Mouse (Mus musculus) heart, adult 9 months (tissue): Measurements from ENCODE around the gene Zbtb4.

Experiments
- DNase-seq, 2 experiments: peaks; one replicate each; pipeline ENCODE4 v3.0.0; 2022; ENCODE audit warnings: low spot score in 2 of 2

Zbtb4 gene

DNA sequence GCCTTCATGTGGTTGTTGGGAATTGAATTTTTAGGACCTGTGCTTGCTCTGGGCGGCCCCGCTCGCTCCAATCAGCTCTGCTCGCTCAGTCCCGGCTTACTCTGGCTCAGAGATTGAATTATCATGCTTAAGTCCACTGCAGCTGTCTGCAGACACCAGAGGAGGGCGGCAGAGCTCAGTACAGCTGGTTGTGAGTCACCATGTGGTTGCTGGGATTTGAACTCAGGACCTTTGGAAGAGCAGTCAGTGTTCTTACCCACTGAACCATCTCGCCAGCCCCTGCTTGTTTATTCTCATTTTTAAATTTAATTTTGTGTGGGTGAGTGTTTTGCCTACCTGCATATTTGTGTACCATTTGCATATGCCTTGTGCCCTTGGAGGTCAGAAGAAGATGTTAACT lies 2.2 kb upstream of the Zbtb4 start:
- no peak for DNase-seq

DNA sequence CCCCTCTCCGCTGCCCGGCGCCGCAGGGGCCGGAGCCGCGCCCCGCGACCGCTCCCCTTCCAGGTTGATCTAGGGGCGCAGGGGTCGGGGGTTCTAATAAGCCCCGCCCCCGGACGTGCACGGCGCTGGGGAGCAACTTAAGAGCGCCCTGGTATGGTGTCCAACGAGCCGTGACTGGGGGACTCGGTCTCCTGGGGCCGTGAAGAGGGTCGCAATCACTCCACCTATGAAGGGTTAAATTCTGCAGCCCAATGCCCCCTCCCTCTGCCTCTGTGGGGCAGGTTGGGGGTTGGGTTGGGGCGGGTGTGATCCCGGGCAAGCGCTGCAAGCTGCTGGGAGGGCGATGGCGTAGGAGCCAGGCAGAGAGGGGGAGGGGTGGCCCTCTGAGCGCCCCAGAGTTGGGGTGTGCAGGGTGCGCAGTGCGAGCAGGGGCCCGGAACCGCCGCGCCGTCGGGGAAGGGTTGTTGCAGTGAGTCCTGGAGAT lies 456 bp downstream of the Zbtb4 start:
- peak; percentile 76 to 77 for DNase-seq

DNA sequence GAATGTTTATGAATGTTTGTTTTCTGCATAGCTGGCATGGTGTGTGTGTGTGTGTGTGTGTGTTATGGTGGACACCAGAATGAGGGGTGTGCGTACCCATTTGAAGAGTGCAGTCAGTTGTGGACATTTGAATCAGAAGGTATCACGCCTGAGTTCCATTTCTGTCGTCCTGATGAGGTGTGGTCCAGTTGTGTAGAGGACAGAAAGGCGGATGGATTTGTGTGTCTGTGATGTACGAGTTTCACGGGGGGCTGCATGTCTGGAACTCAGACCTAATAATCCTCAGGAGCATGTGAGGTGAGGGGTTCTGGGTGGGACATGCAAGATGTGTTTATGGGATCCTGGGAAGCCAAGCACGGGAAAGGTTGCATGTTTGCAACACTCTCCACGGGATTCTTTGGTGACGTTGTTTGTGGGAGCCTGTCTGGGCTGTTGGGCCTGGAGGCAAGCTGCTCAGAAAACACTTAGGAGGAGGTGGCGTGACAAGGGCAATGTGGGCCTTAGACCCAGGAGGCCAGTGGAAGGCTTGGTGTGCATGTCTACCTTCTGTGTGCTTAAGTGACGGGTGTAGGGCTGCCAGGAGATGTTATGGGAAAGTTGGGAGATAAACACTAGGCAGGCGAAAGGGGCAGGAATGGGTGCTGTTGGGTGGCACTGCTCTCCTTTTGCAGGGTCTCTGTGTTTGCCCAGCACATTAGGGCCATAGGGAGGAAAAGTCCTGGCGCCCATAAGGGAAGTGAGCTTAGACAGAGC lies 1.3 kb downstream of the Zbtb4 start:
- DNase-seq = no peak

DNA sequence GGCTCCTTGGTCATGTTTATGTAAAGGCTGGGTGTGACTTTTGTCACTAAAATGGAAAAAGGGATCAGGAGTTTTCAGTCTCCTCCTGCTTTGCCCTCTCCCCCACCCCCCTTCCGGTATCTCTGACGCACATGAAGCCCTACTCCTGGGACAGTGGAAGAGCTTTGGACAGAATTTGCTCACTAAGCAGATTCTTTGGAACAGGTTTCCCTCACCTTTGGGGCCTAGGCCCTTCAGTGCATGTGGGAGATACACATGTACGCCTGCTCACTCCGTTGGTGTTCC lies 1.9 kb downstream of the Zbtb4 start:
- DNase-seq = peak; percentile 33 to 45

DNA sequence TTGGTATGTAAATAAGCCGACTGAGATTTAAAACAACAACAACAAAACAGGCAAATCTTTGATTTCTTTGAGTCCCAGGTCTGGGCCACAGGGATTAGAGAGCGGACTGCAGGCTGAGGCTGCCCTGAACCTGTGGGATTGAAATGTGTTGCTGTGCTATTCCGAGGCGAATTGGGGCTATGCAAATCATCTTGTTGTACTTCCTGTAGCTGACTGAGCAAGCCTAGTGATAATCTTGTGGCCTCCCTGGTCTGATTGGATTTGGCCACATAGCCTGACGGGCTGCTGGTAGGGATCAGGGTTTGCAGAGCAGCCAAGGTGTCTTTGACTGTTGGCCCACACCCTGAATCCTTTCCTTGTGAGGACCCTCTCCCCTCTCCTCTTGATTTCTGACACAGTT lies 9.2 kb downstream of the Zbtb4 start:
- DNase-seq = no peak

DNA sequence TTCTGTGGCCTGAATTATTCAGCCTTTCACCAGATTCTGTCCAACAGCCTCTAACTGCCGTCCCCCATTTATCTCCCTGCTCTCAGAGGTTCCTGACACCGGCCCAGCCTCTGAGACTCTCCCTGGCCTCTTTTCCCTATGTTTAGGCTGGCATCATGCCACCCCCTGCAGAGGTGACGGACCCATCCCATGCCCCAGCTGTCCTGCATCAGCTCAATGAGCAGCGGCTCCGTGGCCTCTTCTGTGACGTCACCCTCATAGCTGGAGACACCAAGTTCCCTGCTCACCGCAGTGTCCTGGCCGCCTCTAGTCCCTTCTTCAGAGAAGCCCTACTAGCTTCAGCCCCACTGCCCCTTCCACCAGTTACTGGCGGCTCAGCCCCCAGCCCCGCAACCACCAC lies 10.0 kb downstream of the Zbtb4 start:
- no peak for DNase-seq

DNA sequence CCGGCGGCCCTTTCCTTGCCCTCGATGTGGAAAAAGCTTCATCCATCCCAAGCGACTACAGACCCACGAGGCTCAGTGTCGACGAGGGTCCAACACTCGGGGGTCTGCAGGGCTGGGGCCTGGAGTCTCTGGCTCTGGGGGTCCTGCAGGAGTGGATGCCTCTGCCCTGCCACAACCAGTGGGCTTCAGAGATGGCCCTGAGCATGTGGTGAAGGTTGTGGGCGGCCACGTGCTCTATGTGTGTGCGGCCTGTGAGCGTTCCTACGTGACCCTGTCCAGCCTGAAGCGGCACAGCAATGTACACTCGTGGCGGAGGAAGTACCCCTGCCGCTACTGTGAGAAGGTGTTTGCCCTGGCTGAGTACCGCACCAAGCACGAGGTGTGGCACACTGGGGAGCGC lies 10.8 kb downstream of the Zbtb4 start:
- DNase-seq = no peak

DNA sequence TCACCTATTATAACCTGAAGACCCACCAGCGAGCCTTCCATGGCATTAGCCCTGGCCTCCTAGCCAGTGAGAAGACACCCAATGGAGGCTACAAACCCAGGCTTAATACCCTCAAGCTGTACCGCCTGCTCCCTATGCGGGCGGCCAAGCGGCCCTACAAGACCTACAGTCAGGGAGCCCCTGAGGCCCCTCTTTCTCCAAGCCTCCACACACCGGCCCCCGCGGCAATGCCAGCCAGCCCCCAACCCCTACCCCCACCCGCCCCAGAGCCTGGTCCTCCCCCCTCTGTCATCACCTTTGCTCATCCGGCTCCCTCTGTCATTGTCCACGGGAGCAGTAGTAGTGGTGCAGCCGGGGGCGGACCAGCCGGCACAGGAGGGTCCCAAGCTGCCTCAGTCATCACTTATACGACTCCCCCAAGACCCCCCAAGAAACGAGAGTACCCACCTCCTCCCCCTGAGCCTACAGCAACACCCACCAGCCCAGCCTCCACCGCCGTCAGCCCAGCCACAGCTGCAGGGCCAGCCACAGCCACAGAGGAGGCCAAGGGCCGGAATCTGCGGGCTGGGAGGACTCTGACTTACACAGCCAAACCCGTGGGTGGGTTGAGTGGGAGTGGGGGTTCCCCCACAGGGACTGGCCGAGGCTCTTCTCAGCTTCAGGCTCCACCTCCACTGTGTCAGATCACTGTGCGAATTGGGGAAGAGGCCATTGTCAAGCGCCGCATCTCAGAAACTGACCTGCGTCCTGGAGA lies 12.0 kb downstream of the Zbtb4 start:
- no peak for DNase-seq

DNA sequence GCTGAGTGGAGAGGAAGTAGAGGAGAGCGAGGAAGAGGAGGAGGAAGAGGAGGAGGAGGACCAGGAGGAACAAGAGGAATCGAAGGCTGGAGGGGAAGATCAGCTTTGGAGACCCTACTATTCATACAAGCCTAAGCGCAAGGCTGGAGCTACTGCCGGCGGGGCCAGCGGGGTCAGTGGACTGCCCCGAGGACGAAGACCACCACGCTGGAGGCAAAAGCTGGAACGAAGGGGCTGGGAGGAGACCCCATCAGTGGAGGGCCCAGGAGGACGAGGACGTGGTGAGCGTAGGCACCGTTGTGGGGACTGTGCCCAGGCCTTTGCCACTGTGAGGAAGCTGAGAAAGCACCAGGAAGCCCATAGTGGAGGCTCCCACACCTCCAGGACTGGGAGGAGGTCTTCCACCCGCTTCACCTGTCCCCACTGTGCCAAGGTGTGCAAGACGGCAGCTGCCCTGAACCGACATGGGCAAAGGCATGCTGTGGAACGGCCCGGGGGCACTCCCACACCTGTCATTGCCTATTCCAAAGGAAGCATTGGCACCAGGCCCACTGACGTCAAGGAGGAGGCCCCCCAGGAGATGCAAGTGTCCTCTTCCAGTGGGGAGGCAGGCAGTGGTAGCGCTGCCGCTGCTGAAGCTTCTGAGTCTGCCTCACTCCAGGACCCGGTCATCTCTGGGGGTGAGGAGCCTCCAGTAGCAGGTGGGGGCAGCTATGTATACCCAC lies 12.7 kb downstream of the Zbtb4 start:
- DNase-seq = no peak

DNA sequence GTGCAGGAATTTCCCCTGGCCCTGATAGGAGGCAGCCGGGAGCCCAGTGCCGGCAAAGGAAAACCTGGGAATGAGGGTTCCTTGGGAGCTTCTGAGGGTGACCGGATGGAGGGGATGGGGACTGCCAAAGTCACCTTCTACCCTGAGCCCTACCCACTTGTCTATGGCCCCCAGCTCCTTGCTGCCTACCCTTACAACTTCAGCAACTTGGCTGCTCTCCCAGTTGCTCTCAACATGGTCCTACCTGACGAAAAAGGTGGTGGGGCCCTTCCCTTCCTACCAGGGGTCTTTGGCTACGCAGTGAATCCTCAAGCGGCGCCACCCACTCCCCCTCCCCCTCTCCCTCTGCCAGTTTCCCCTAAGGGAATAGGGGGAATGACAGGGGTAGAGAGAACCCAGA lies 13.3 kb downstream of the Zbtb4 start:
- DNase-seq = no peak

DNA sequence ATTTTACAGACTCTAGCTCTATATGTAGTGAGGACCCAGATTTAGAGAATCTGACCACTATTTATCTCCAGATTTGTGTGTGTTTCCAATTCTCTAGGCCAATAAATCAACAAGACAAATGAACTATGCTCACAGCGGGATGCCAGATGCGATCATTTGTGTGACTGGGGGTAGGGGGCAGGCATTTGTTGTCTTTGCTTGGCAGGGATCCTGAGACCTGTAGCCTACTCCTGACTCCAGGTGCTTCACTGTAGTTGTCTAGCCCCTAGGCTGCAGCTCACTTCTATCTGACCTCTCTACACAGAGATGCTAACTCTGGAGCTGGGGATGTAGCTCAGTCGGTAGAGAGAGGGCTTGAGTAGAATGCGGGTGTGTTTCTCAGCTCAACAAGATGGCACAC lies 16.1 kb downstream of the Zbtb4 start:
- DNase-seq = no peak

DNA sequence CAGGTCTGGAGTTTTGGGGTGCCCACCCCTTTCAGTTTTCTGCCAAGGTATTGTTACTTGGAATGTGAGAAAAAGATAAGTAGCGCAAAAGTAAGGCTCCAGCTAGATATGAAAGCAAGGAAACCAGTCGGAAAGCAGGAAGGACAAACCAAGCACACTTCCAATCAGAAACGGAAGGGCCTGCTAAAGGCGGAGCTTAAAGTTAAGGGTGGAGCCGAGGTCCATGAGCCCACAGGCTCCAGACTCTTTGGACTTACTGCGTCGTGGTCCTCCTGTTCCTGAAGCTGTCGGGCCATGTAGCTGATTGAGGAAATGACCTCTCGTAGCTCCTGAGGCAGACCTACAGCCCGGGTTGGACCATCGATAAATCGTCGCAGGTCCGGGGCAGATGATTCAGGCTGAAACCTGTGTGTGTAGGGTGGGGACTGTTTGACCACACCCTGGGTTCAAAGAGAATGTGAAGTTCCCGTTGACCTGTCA lies 19.1 kb downstream of the Zbtb4 start:
- peak; percentile 74 to 80 for DNase-seq

DNA sequence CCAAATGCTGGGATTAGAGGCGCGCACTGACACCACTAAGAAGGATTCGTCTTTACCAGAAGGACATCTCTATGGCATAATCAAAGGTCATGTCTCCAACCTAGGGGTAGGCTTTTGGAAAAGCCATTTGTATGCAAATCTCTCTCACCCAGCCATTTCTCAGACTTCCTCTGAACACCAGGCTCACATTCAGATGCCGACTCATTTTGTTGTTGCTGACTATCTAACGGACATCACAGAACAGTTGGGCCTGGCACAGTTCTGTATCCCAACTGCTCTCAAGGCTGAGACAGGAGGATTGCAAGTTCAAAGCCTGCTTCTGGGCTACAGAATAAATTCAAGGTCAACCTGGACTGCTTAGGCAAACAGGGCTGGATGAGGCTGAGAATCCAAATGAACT lies 21.6 kb downstream of the Zbtb4 start:
- DNase-seq = no peak

DNA sequence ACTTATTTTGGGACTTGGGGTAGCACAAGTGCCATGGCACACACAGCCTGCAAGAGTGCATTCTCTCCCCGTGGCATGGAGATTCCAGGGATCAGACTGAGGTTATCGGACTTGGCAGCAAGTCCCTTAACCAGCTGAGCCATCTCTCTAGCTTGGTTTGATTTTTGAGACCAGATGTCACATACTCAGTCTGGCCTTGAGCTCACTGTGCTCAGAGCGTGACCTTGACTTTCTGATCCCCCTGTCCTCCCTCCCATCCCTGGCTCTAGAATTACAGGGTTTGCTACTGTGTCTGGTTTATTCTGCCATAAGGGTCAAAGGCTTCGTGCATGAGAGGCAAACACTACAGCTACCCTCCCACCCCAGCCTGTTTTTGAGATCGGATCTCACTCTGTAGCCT lies 23.7 kb downstream of the Zbtb4 start:
- DNase-seq = no peak

DNA sequence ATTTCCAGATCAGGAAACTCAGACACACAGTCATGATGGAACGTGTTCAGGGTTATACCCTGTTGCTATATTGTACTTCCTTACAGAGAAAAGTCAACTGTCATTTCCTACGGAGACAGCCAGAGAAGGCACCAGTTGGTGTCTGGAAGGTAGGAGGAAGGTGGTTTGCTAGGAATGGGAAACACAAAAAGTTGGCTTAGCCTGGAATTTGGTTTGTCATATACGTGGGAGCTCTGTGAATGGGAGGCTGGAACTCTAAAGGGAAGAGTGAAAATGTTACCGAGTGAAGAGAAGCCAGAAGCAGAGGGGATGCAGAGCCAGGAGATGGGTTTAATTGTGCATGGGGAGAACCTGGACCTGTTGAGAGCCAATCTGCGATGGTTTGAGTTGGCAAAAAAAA lies 25.7 kb downstream of the Zbtb4 start:
- DNase-seq = no peak

DNA sequence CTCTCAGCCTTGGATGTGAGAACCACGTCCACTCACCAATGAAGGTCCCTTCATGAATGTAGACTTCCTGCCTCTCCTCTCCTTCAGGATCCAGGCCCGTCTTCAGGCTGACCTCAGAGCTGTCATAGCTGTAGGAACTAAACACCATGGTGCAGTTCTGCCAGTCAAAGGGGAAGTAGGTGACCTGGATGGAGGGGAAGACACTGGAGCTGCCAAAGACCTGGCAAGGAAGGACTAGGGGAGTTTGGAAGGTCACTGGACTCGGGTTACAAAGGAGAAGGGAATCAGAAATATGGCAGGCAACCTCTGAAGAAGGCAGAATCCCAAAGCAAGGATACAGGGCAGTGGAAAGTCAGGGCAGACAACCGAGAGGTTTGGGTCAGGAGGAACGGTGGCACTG lies 27.7 kb downstream of the Zbtb4 start:
- no peak for DNase-seq

DNA sequence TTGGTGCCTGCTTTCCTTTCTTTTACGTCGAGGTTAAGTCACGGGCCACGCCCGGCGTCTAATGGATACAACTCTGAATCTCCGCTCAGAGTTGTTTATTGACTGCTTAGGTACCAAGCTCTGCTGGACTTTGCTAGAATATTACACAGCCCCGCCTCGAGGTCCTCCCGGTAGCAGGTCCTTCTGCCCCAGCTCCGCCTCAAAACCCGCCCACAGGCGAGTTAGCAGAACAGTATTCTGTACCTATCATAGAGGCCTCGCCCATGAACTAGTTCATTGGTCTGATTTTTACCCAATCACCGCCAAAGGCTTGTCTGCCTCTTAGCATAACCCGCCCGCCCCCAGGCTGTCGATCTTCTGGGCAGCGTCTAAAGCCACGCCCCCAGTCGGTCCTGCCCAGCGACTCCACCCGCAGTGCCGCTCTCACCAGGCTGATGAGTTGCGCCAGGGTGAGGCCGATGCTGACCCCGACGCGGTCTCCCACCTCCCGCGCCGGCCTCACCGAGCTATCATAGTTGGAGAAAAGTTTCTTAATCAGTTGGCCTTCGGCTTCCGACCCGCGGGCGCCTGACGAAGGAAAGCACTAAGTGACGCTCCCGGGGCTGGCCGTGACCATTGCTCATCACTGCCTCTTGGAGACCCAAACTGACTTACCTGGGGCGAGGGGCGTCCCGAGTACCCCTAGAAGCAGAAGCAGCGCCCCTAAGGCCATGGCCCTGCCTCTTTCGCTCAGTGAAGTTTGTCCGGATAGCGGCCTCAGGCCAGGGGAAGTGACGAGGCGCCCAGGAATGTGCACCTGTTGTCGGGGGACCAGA lies 29.7 kb downstream of the Zbtb4 start, which contains the start of gene Chrnb1:
TSS of gene Chrnb1 (minus strand) at position 776 of the 815 bp plus-strand sequence.
- peak; percentile 97 to 99 for DNase-seq

DNA sequence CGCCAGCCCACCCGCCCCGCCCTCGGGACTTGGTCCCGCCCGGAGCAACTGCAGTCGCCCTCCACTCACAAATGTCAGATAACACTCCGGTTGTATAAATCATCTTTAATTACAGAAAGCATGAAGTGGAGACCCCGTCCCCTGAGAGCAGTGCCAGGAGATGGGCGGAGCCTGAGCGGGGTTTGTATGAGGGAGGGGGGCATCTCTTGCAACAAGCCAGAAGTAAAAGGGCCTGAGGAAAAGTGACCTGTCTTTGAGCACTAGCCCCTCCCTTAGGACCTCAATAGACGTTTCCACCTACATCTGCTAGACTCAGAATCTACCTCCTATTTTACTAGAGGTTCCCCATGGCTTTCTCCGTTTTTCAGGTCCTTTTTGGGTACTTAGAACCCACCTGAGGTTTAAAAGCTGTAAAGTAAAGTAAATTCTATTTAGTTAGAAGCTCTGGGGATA lies 30.3 kb downstream of the Zbtb4 start:
- DNase-seq = no peak

DNA sequence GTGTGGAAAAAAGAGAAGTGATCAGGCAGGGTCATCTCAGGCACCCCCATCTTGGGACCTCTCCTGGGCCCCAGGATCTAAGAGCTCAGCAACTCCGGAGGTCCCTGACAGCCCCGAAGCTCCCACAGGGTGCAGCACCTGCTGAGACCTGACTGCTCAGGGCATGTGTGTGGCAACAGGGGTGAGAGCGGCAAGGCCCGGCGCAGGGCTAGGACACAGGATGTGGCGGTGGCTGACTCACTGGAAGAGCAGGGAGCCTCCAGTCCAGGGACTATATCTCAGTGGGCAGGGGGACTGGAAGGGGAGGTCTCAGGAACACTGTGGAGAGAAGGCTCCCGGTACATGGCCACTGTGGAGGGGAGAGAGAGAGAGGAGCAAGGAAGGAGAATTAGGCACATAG lies 32.2 kb downstream of the Zbtb4 start:
- DNase-seq = no peak

DNA sequence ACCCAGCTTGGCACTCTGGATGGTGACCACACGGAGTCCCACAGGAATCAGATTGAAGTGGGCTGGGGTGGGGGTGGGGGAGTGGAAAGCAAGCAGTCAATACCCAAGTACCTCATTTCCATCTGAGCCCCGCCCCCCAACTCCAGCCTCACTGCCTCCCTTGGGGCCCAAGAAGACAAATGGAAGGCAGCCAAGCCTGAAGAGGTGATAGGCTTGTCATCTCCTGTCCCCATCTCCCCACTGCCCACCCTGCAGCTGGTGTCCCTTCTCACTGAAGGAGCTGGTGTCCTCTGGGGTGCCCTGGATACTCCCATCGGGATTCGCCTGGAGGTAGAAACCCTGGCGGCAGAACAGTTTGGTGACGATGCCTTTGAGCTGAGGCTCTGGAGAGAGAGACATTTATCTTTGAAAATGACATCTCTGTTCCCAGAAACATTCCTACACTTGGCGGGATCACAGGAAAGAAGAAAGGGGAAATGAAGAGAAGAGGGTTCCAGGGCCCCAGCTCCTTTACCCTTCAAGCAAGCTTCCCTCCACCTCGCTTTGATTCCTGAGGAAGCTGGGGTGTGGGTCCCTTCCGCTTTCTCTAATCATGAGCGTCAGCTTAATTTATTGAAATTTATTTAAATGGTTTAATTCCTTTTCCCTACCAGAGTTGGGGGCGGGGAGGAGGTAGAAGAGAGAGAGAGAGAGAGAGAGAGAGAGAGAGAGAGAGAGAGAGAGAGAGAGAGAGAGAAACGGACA lies 33.9 kb downstream of the Zbtb4 start:
- DNase-seq = no peak

DNA sequence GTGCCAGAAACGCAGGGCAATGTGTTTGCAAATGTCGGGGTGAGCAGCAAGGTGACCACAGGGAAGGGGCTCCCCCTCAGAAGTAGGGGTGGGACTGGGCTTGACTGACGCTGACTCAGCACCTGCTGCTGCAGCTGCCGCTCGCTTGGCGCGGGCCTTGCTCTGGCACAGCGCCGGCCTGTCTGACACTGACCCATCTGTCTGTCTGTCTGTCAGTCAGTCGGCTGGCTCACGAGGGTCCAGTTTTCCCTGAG lies 34.4 kb downstream of the Zbtb4 start:
- DNase-seq = no peak
